Mouse (Mus musculus) frontal cortex, postnatal 10 days (tissue): ENCODE results near the gene Grik5.
"Not testable (repeated sequence)": the region's sequence is repeated elsewhere in the genome, so short reads cannot be mapped to it uniquely, and the experiment has no call there.

ENCODE experiments used
- DNase-seq, 2 experiments: peaks; one replicate each; pipeline ENCODE4 v3.0.0; 2022; ENCODE audit warnings: low spot score in 2 of 2, mixed read lengths in 1 of 2

The Grik5 gene

DNA sequence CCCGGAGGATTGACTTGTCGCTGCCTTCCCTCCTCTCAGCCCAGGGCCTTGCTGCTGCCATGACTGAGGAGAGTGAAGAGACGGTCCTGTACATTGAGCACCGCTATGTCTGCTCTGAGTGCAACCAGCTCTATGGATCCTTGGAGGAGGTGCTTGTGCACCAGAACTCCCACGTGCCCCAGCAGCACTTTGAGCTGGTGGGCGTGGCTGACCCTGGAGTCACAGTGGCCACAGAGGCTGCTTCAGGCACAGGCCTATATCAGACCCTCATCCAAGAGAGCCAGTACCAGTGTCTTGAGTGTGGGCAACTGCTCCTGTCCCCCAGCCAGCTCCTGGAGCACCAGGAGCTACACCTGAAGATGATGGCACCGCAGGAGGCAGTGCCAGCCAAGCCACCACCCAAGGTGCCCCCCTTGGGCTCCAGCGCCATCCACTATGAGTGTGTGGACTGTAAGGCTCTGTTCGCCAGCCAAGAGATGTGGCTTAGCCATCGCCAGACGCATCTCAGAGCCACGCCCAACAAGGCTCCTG, 7.4 kb upstream of the Grik5 start:
- no peak for DNase-seq

DNA sequence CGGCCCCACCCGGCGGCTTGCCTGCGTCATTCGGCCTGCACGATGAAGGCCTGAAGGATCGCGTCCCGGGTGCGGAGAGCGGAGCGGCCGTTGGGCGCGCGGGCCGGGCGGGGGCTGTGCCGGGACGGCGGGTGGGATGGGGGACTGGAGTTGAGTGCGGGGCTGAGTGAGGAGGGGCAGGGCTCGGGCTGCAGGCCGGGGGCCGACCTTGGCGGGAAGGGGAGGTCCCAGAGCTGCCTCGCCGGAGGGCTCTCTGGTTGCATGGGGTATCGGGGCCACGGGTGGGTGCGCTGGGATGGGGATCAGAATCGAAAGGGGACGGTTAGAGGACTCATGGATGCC, 5.2 kb upstream of the Grik5 start:
- no peak for DNase-seq

DNA sequence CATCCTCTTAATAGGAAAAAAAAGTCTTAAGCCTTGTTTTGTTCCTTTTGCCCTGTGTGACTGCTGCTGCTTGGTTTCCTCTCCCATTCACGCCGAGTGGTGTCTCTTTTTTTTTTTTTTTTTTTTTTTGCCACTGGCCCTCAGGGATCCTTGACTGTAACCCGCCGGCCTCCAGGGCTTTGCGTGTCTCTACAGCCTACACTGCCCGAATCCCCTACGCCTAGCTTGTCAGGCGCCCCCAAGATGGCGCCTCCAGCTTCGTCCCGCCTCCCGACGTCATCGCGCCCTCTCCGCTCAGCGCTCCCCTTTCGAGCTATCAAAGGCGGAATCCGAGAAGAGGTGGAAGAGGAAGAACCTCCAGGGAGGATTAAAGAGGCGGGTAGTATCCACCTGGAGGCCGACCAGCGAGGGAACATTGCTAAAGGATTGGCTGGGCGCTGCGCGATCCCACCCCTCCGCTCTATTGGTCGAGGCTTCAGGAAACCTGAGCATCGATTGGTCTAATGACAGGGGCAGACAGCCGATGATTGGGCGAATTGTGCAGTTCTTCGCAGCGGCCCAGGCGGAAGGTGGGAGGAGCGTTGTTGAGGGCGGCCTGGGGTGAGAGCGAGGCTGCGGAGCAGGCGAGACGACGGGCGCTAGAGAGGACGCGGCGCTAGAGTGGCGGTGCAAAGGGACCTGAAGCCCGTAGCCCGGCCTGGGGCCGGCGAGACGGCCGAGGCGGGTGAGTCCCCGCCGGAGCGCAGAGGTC, 4.7 kb upstream of the Grik5 start:
- peak; percentile 97 to 99 for DNase-seq

DNA sequence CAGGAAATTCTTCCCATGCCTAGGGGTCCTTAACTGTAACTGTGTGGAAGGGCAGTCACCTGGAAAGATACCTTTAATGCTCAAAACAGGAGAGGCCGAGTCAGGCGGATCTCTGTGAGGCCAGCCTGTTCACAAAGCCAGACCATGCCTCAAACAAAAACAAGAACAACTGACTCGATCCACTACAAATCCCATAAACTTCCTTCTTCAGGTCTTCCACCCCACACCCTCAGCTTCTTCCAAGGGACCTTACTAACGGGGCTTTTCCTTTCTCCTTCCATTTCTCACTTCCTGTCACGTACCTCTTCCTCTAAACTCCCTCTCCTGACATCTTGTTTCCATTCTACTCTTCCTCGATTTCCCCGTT, 4.1 kb upstream of the Grik5 start:
- no peak for DNase-seq

DNA sequence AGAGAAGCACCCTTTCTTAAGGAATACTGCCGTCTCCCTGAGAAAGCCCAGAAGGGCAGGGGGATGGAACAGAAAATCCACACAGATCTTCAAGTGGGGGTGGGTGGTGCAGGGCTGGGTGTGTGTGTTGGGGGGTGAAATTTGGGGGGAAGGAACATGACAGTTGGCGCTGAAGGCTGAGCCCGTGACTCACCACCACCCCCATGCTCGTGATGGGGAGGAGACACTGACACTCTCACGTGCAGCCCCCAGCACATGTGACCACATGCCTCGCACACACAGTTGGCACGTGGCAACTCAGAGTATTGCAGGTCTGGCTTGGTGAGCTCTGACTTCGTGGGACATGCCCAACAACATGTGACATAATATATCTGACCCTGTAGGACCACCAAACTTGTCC, 1.8 kb upstream of the Grik5 start:
- peak; percentile 58 to 81 for DNase-seq

DNA sequence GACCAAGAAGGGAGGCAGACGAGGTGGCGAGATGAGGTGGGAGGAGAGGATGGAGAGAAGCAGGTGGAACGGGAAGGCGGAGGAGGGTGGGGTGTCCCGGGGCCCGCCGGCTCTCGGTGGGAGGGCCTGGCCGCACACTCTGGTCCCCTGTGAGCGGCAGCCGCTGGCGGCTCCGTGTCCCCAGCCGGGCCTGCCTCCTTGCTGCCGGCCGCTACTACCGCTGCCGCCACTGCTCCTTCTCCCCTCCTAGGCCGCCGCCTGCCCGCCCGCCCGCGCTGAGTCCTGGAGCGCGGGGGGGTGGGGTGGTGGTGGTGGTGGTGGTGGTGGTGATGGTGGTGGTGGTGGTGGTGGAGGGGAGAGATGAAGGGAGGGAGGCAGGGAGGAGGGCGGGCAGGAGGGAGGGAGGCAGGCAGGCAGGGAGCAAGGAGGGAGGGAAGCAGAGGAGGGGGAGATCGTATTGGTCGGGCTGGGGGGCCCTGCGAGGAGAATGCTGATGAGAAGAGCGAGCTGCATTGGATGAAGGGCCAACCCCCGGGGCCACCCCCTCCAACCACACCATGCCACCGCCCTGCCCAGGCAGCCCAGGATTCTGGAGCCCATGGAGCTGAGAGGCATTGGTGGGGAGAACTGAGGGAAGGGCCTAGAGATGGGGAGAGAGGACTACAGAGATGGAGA, 707 bp upstream of the Grik5 start:
- DNase-seq: peak; percentile 78 to 82

DNA sequence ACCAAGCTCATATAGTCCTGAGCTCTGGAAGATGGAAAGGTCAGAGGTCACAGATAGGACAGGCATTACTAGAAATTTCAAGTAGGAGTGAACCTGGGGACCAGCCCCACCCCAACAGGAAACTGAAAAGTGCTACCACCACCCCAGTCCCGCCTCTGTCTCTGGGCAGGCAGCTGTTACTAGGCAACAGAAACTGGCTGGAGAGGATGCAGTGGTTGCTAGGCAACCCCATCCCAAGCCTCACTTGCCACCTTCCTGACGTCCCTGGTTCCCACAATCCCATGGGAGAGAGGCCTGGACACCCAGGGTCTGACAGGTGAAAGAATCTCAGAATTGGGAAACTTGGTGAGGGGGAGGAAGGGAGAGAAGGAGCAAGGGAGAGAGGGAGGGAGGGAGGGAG, 3.4 kb downstream of the Grik5 start:
- peak in 1 of 2 experiments; percentile 67 for DNase-seq

DNA sequence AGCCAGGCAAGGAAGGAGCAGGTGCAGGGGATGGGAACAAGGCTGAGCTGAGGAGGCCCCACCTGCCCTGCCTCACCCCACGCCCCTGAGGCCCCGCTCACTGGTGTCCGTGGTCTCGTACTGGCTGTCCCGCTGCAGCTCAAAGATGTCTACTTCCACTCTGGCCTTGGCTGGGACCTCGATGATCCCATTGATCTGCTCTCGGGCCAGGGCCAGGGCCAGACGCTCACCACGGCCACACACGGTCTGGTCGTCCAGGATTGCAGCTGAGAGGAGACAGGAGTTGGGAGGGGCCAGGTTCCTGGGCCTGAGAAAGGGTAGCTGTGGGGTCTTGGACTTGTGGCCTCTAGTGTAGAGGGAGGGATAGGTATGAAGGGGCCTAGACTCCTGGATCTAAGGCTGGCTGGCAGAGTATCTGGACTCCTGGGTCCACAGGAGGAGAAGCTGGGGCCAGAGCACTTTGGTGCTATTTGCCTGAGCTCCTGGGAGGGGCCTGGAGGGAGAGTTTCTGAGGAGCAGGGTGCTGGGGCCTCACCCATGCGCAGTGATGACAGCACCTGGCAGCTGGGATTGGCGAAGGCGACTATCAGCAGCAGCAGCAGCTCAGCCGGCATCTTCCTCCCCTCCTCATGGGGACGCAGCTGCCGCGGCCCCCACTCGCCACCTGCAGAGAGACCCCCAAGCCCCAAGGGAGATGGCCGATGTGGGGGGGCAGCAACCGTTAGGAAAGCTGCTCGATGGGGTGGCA, 4.1 kb downstream of the Grik5 start:
- DNase-seq: no peak

DNA sequence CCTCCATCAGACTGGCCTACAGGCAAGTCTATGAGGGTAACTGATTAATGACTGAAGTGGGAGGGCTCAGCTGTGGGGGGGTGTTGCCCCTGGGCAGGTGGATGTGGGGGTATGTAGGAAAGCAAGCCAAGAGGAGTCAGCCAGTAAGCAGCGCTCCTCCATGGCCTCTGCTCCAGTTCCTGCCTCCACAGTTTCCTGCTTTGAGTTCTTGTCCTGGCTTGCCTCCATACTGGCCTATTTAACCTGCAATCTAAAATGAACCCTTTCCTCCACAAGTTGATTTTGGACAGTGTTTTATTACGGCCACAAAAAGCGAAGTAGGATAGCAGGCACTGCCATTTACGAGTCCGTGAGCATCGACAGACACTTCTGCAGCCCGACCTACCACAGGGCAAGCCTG, 4.8 kb downstream of the Grik5 start:
- DNase-seq: no peak

DNA sequence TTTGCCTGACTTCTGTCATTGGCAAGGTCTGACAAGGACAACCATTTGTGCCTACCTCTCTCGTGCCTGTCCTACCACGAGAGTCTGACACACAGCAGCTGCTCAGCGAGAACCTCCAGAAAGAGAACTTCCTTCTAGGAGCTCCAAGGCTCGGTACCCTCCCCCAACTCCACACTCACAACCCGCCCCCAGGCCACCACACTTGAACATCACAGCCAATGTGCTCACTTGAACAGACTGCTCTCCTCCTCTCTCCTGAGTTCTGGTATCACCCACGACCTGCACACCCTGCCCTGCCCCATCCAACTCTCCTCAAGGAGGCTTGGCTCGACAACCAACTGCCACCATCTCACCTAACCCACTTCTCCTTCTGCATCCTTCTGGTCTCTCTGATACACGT, 8.2 kb downstream of the Grik5 start:
- DNase-seq: no peak

DNA sequence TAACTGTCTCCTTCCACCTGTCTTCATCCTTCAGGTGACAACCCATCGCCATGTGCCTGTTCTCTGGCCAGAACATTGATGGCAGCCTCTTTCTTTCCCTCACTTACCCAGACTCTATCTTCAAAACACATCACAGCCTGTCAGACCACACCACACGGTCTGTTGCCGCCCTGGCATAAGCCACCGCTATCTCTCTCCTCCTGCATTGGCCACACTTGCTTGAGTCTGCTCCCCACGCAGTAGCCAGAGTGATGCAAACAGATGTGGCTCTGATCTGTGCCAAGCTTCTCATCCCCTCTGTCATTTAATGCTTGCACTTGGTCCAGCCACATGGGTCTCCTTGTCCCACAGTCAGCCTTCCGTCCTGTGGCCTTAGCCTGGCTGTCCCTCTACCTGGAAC, 8.8 kb downstream of the Grik5 start:
- no peak for DNase-seq

DNA sequence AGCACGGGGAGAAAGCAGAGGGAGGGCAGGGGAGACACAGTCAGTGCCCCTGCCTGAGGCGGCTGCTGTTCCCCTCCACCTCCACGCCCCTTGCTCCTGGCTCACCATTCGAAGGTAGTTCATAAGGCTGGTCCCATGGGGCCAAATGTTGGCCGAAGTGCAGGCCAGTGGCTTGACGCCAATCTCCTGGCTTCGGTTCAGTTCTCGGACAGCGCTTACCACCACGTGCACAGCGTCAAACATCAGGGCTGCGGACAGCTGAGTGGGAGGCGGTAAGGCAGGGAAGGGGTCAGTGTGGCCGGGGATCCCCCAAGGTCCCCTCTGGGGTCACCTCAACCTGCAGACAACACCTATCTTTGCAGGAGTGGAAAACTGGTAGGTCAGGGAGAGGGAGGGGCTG, 13.3 kb downstream of the Grik5 start:
- DNase-seq: no peak

DNA sequence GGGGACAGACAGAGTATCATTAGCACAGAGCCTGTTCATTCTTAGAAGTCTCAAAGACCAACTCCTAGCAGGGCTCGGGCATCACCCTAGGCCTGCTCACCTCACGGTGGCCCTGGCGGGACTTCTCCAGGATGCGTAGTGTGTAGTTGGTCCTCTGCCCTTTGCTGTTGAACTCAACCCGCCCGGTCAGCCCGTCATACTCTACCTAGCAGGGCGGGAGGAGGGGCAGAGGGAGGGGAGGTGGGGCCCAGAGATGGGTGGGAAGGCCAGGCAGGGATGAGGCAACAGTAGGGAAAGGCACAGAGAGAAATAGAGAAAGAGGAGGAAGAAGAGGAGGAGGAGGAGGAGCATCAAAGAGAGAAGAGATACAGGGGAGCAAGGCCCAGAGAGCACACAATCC, 13.8 kb downstream of the Grik5 start:
- DNase-seq: no peak

DNA sequence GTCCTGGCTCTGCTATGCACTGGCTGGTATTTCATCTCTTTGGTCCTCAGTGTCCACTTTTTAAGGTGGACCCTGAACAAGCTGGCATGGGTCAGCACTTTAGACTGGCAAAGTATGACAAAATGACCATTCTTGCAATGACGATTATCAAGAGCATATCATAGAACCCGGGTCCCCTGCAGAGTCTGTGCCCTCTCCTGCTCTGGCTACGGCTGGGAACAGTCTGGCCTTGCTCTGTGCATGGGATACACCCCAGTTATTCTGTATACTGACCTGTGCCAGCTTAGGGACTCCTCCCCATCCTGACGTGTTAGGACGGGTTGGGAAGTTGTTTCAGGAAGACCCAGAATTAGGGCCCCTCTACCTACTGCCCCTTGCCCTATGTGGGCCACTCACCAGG, 14.3 kb downstream of the Grik5 start:
- DNase-seq: no peak

DNA sequence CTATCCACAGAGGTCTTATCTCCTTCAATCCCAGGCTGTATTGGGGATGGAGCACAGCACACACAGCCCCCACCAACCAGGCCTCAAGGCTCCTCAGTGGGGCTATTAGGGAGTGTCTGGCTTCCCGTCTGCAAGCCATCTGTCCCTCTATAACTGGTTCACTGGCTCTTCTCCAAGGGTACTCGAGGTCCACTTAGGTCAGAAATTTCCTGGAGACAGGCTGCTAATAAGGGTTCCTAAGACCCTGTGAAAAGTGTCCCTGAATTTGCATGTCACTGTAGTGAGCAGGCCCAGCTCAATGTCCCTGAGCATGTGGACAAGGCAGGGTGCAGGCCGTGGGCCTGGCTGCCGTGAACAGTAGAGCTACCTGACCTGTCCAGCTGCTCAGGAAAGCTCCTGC, 15.2 kb downstream of the Grik5 start:
- DNase-seq: no peak

DNA sequence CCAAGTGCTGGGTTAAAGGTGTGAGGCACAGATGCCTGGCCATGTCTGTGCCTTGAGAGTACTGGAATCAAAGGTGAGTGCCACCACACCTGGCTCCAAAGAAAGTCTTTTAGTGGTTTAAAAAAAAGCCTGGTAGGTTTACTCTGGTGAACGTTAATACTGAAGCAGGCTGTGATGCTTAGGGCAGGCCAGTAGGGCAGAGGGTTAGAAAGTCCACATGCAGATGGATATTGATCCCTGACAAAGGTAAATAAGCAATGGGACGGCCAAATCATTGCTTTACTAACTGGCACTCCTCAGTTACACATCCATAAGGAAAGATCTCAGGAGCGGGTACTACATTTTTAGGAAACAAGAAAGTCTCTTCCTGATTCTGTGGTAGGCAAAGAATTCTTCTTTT, 19.6 kb downstream of the Grik5 start:
- no peak for DNase-seq

DNA sequence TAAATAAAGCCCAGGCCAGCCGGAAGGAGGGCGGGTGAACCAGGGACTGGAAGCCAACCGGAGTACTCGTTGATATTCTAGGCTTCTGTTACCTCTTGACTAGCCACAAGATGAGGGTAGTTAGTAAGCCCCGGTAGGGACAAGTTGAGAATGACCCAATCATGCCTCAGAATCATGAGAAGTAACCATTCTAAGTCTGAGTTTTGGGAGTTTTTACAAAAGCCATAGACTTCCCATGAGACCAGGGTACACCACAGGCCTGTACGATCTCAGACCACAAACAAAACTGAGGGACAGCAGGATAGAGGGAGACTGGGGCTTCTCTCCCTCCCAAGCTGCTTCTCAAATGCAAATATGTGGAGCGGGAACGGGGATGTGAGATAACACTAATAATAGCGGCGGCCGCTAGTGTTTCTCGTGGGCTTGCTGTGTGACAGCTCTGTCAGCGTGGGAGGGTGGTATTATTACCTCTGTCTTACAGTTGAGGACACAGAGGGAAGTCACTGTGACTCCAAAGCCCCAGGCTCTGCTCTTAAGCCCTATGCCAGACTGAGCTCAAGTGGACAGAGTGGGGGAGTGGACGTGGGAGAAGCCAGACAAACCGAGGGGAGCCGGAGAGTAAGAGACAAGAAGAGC, 22.7 kb downstream of the Grik5 start:
- no peak for DNase-seq

DNA sequence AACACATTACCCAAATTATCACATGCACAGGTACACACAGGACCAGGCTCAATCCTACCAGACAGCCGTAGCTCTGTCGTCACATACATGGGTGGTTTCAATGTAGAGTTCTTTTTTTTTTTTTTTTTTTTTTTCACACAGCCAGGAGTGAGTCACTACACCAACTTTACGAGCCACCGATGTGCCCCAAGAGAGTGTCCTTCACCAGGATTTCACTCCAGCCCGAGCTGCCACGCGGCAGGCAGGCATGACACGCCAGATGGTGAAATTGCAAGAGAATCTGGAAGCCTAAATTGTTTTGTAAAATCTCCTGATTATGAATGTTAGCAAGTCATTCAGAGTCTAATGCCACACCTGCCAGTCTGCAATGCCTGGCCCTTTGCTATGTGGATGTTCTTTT, 24.8 kb downstream of the Grik5 start:
- DNase-seq: no peak

DNA sequence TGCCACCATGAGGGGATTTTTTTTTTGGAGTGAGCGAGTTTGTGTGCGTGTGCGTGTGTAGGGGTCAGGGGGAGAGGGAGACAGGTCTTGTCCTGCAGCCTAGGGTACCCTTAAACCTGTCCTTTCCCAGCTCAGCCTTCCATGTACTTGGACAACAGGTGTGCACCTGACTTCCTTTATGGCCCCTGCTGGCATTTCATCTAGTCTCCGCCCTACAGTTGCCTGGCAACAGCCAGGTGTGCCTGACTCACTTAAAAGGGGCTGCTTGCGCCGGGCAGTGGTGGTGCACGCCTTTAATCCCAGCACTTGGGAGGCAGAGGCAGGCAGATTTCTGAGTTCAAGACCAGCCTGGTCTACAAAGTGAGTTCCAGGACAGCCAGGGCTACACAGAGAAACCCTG, 27.5 kb downstream of the Grik5 start:
- DNase-seq: not testable (repeated sequence)

DNA sequence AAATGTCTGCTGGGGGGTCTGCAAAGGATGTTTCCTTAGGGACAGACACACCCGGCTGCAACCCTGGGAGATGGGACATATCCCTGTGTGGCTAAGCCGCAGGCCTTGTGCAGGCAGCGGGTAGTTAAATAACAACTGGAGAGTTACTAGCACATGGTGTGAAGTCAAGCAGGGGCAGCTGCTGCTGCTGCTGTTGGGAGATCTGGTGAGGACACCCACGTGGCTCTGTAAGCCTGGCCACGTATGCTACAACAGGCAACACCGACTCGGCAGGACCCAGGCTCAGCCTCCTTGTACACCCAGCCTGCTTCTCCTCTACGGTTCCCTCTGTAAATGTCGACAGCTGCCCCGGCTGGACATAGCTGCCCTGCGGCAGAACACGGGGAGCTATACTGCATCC, 30.2 kb downstream of the Grik5 start:
- no peak for DNase-seq

DNA sequence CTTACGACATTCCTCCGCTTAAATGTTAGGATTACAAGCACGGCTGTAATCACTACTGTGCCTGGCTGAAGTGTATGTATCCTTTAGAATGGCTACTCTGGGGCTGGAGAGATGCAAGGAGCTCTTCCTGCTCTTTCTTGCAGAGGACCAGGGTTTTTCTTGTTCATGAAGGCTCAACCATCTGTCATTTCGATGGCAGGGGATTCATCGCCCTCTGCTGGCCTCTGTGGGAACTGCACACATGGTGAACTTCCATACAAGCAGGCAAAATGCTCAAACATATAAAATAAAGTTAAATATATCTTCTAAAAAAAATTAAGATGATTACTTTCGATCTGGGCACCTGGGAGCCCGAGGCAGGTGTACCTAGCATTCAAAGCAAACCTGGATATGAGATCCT, 36.2 kb downstream of the Grik5 start:
- DNase-seq: peak in 1 of 2 experiments; percentile 70

DNA sequence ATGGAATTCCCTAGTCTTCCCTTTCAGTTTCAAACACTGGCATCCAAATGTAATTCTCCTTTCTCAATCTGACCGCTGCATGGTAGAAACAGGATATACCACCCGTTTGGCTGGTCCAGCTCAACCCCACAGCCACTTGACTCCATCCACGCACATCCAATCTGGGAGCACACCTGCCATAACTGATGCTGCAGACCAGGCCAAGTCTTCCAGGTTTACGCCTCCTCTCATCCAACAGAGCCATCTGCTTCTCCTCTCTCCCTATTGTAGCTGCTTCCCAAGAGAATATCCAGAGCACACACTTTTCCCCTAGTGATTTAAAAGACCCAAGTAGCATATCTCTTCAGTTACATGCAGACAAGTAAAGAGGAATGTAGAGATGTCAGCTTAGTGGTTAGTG, 37.4 kb downstream of the Grik5 start:
- DNase-seq: no peak
